In genomic region chrX:19702548-19702947, GRCm38 (mm10) we compare ENCODE assay signal across 17 mouse cellular contexts.
DNase-seq lines count a peak whose midpoint lies in the region.
"Had no signal": no experiment of that assay in that cellular context is flagged by ENCODE, and none has a peak within 500 bp of the region (broad histone marks: within the 10 kb centered on the region; RNA-seq: fewer than 3 reads in every experiment).

No protein-coding gene starts in this region.

- intact Hi-C loops in gastrocnemius, postnatal 36 days (cut with DNase I), result no loop called here

- DNase-seq in kidney, adult 8-10 months, result peak; percentile 24 to 61
- DNase-seq in kidney, postnatal 10 days, result no peak
- DNase-seq in kidney, postnatal 25 days, result peak; percentile 1 to 35
- no peak for DNase-seq in kidney, adult 18-20 months
- peak; percentile 7 to 61 for DNase-seq in kidney, postnatal 36 days
- DNase-seq in gastrocnemius, postnatal 36 days, result no peak
- DNase-seq: adrenal gland, adult 8-10 months; adrenal gland, postnatal 25 days; cerebellum, adult 11-12 months; cerebellum, adult 8-10 months; cerebellum, postnatal 10 days; cerebellum, postnatal 36 days; embryo, embryonic 11 days; gastrocnemius, postnatal 25 days; heart, adult 2 months; heart, postnatal 14 days; heart, postnatal 4 days had no signal

Comparison
In these comparisons a context has a peak if more than half of its experiments do, and no peak if none do; other contexts are left out.
1. DNase-seq: peak in kidney, adult 8-10 months (2 of 2), kidney, postnatal 25 days (2 of 2) and kidney, postnatal 36 days (2 of 2); none in kidney, postnatal 10 days (single experiment), kidney, adult 18-20 months (single experiment) and gastrocnemius, postnatal 36 days (0 of 2).